Mouse (Mus musculus): ENCODE data around the gene Rnf130. TPM values are rescaled to one million over a fixed set of nuclear protein-coding genes. Genes with fewer than 3 reads are reported as not detected.

Gene Rnf130
- 0.14 and 0.26 TPM in 2 replicates for polyA plus RNA-seq (2012)

- Histone ChIP-seq H3K9me3 (ENCODE audit: control insufficient read depth, low read length) (no peaks in the 10 kb centered on the region), H3K4me1 (ENCODE audit: control insufficient read depth) (peaks cover 15% of the 10 kb centered on the region), H3K27me3 (ENCODE audit: control insufficient read depth) (peaks cover 34% of the 10 kb centered on the region), H3K36me3 (ENCODE audit: control insufficient read depth) (no peaks in the 10 kb centered on the region), H3K4me3 (replicated peaks) (peak within 1 kb of the TSS; percentile 82)
- TF ChIP-seq TAL1 (IDR thresholded peaks at IDR 0.05; ENCODE audit: low read length) = no peak
Measured at GRCm38 (mm10) chr11:50024833-50025720, at the start of gene Rnf130. Rnf130 (plus strand) TSS chr11:50025346.

GRCm38 (mm10) chr11:49977963-49978568, 47.1 kb upstream of the Rnf130 start:
- Histone ChIP-seq H3K36me3 (ENCODE audit: control insufficient read depth) (no peaks in the 10 kb centered on the region), H3K9me3 (ENCODE audit: control insufficient read depth, low read length) (no peaks in the 10 kb centered on the region; the same call in 1 of the 2 replicates), H3K4me3 (replicated peaks) (no peak overlapping the region), H3K27me3 (ENCODE audit: control insufficient read depth) (no peaks in the 10 kb centered on the region), H3K4me1 (ENCODE audit: control insufficient read depth) (peaks cover 35% of the 10 kb centered on the region)
- TF ChIP-seq GATA1 (IDR thresholded peaks at IDR 0.05; ENCODE audit: low read length) = no peak
- no peak for TF ChIP-seq TAL1 (IDR thresholded peaks at IDR 0.05; ENCODE audit: low read length)

- Histone ChIP-seq H3K4me3 (replicated peaks) (no peak overlapping the region), H3K27me3 (ENCODE audit: control insufficient read depth) (no peaks in the 10 kb centered on the region), H3K9me3 (ENCODE audit: control insufficient read depth, low read length) (no peaks in the 10 kb centered on the region; the same call in 1 of the 2 replicates), H3K36me3 (ENCODE audit: control insufficient read depth) (no peaks in the 10 kb centered on the region), H3K4me1 (ENCODE audit: control insufficient read depth) (peaks cover 43% of the 10 kb centered on the region)
- TF ChIP-seq TAL1 (IDR thresholded peaks at IDR 0.05; ENCODE audit: low read length) (no peak), GATA1 (IDR thresholded peaks at IDR 0.05; ENCODE audit: low read length) (no peak)
Measured at GRCm38 (mm10) chr11:49978935-49979334, 46.2 kb upstream of the Rnf130 start.

DNA sequence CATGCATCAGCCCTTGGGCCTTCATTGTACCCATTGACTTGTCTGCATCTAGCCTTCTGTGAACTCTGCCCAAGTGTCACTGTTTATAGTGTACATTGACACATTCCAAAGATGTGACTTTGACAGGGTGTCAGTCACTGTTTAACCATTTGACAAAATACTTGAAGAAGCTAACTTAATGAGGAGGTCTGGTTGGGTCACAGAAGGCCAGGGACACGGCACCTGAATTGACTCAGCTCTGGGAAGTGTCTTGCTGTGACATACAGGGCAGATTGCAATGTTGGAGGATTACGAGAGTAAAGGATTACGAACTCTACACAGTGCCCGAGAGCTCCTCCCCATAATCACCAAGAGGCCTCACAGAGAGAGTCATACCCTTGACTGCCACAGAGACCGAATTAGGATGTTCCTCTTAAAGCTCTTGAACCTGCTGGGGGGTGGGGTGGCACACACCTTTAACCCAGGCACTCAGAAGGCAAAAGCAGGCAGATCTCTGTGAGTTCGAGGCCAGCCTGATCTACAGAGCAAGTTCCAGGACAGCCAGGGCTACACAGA, 44.4 kb upstream of the Rnf130 start:
- no peaks in the 10 kb centered on the region for H3K27me3 ChIP-seq (ENCODE audit: control insufficient read depth)
- no peak overlapping the region for H3K4me3 ChIP-seq (replicated peaks)
- H3K36me3 ChIP-seq (ENCODE audit: control insufficient read depth) = no peaks in the 10 kb centered on the region
- H3K9me3 ChIP-seq (ENCODE audit: control insufficient read depth, low read length) = no peaks in the 10 kb centered on the region
- no peak for TF ChIP-seq TAL1 (IDR thresholded peaks at IDR 0.05; ENCODE audit: low read length)
- H3K4me1 ChIP-seq (ENCODE audit: control insufficient read depth) = peaks cover 61% of the 10 kb centered on the region

- Histone ChIP-seq H3K4me1 (ENCODE audit: control insufficient read depth) (peaks cover 67% of the 10 kb centered on the region), H3K36me3 (ENCODE audit: control insufficient read depth) (no peaks in the 10 kb centered on the region), H3K27me3 (ENCODE audit: control insufficient read depth) (no peaks in the 10 kb centered on the region), H3K4me3 (replicated peaks) (peak overlapping the region; percentile 21), H3K9me3 (ENCODE audit: control insufficient read depth, low read length) (no peaks in the 10 kb centered on the region)
- TF ChIP-seq GATA1 (IDR thresholded peaks at IDR 0.05; ENCODE audit: low read length) (peak; percentile 62), TAL1 (IDR thresholded peaks at IDR 0.05; ENCODE audit: low read length) (peak; percentile 79)
Measured at GRCm38 (mm10) chr11:49981321-49981963, 43.7 kb upstream of the Rnf130 start.

DNA sequence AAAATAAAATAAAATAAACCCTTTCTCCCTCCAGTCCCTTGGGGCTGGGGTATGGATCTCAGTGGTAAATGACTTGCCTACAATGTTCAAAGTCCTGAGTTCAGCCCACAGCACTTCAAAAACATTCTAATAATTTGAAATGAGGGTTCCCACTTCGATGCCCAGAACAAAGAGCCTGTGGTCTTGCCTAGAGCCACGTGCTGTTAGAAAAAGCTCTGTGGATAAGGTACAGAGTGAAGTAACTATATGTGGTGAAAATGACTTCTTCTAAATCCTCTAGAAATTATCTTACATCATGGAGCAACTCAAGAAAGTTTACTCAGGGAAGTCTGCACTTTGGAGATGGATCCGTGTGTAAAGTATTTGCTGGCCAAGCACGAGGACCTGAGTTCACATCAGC, 43.1 kb upstream of the Rnf130 start:
- Histone ChIP-seq H3K27me3 (ENCODE audit: control insufficient read depth) (no peaks in the 10 kb centered on the region), H3K9me3 (ENCODE audit: control insufficient read depth, low read length) (no peaks in the 10 kb centered on the region), H3K4me1 (ENCODE audit: control insufficient read depth) (peaks cover 67% of the 10 kb centered on the region), H3K4me3 (replicated peaks) (peak overlapping the region; percentile 21), H3K36me3 (ENCODE audit: control insufficient read depth) (no peaks in the 10 kb centered on the region)
- TF ChIP-seq GATA1 (IDR thresholded peaks at IDR 0.05; ENCODE audit: low read length) (no peak), TAL1 (IDR thresholded peaks at IDR 0.05; ENCODE audit: low read length) (no peak)

DNA sequence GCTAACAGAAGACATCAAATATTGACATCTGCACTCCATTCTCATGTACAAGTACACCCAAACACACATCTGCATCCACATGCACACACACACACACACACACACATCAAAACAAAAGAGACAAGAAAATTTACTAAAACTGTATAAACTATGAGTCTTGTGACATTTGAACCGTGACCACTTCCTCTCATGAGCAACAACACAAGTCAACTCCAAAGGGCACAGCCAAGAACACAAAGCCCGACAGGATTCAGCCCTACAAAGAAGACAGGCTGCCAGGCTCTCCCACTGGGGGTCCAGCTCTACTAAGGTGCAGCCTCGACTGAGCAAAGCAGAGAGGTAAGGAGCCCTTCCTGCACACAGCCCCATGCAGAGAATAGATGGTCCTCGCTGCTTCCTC, 42.3 kb upstream of the Rnf130 start:
- H3K36me3 ChIP-seq (ENCODE audit: control insufficient read depth) = no peaks in the 10 kb centered on the region
- no peaks in the 10 kb centered on the region for H3K27me3 ChIP-seq (ENCODE audit: control insufficient read depth)
- H3K9me3 ChIP-seq (ENCODE audit: control insufficient read depth, low read length) = no peaks in the 10 kb centered on the region
- peaks cover 67% of the 10 kb centered on the region for H3K4me1 ChIP-seq (ENCODE audit: control insufficient read depth)
- peak overlapping the region; percentile 28 for H3K4me3 ChIP-seq (replicated peaks)
- no peak for TF ChIP-seq GATA1 (IDR thresholded peaks at IDR 0.05; ENCODE audit: low read length)
- TF ChIP-seq TAL1 (IDR thresholded peaks at IDR 0.05; ENCODE audit: low read length) = no peak

DNA sequence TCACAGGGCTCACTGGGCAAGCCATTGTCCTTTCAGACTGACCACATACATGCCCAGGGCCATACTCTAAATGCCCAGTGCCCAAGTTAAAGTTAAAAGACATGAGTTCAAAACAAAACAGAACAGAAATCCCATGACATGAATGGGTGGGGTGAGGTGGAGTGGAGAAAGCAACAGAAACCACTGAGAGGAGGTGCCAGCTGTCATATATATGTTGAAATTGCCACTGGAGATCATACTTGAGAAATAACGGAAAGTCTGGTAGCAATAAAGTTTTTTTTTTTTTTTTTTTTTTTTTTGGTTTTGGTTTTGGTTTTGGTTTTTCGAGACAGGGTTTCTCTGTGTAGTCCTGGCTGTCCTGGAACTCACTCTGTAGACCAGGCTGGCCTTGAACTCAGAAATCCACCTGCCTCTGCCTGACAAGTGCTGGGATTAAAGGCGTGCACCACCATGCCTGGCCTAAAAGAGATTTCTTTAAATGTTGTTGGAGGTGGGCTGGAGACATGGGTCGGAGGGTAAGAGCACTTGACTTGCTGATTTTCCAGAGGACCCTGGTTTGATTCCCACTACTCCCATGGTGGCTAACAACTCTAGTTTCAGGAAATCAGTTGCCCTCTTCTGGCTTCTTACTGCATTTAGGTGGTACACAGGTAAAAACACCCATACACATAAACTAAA, 41.1 kb upstream of the Rnf130 start:
- no peaks in the 10 kb centered on the region for H3K9me3 ChIP-seq (ENCODE audit: control insufficient read depth, low read length)
- no peaks in the 10 kb centered on the region for H3K27me3 ChIP-seq (ENCODE audit: control insufficient read depth)
- H3K4me1 ChIP-seq (ENCODE audit: control insufficient read depth) = peaks cover 67% of the 10 kb centered on the region
- no peaks in the 10 kb centered on the region for H3K36me3 ChIP-seq (ENCODE audit: control insufficient read depth)
- TF ChIP-seq GATA1 (IDR thresholded peaks at IDR 0.05; ENCODE audit: low read length) = no peak
- no peak for TF ChIP-seq TAL1 (IDR thresholded peaks at IDR 0.05; ENCODE audit: low read length)
- no peak overlapping the region for H3K4me3 ChIP-seq (replicated peaks)
